Mouse (Mus musculus) large intestine, adult 2 months (tissue): ENCODE results near the gene Dip2b. TPM values are rescaled to one million over a fixed set of nuclear protein-coding genes. Genes with fewer than 3 reads are reported as not detected.

Experiments
- DNase-seq: peaks from one replicate; pipeline ENCODE4 v3.0.0-alpha.2; 2012; ENCODE audit warnings: low read depth, low spot score
- WGBS: fragments of 180-500 bp; shearing (Covaris S2); methylation state at CpG from one replicate; pipeline ENCODE4 v1.1.7; 2018; 5-methylcytosine and 5-hydroxymethylcytosine counted together
- polyA plus RNA-seq: library from polyadenylated mRNA; depleted of rRNA; stranded (reverse); fragments of >200 nt; gene quantifications from 2 replicates; pipeline ENCODE4 v1.2.3, GENCODE M21; 2012; rRNA removed

Gene Dip2b
- 5.8 and 9.4 TPM in 2 replicates for polyA plus RNA-seq

DNA sequence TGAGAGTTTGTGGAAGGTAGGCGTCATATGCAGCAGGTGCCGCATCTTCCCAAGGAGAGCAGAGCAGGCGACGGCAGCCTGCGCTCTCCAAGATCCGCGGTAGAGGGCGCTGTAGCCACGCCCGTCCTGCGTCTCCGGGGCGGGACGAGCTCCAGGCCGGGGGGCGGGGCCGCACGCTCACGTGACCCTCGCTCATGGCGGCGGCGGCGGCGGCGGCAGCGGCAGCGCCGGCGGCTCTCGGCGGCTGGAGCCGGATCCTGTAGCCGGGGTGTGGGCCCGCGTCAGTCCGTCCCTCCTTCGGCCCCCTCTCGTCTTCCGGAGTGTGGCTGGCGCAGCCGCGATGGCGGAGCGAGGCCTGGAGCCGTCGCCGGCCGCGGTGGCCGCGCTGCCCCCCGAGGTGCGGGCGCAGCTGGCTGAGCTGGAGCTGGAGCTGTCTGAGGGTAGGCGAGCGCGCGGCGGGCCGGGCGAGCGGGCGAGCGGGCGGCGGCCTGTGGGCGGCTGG, at the start of gene Dip2b:
Dip2b (plus strand) TSS at position 195 of the 502 bp plus-strand sequence.
- under 1% methylated on average over 68 of the region's 68 CpGs for WGBS

GRCm38 (mm10) chr15:99993100-99993499, 45.4 kb upstream of the Dip2b start:
- DNase-seq: no peak
- WGBS: 90% methylated on average over 1 of the region's 1 CpGs

More for the DNA sequence above, at the start of gene Dip2b:
- no peak for DNase-seq

DNA sequence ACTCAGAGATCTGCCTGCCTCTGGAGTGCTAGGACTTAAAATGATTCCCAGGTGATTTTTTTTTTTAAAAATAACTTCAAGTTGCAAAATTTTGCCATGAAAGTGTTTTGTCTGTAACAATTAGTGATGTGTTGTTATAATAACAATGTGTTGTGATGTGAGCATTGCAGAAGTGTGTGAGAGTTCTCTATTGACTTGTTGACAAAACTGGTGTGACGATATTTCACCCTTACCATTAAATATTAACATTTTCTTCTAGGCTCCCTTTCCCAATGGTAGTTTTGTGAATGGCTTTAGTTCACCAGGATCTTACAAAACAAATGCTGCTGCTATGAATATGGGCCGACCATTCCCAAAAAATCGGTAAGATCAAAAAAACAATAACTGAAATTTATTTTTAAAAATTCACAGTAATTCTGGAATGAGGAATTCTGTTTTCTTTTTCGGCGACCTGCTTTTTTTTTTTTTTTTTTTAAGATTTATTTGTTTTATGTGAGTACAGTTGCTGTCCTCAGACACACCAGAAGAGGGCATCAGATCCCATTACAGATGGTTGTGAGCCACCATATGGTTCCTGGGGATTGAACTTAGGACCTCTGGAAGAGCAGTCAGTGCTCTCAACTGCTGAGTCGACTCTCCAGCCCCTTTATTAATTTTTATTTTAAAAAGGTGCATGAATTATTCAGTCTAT, 41.2 kb upstream of the Dip2b start:
- DNase-seq: no peak
- WGBS: 89% methylated on average over 6 of the region's 6 CpGs

- 66% methylated on average over 1 of the region's 1 CpGs for WGBS
These were observed 39.1 kb upstream of the Dip2b start for GRCm38 (mm10) chr15:99999390-99999789.

GRCm38 (mm10) chr15:100004677-100005273, 33.7 kb upstream of the Dip2b start:
- no peak for DNase-seq
- WGBS: 82% methylated on average over 7 of the region's 7 CpGs

More at GRCm38 (mm10) chr15:99999390-99999789, 39.1 kb upstream of the Dip2b start:
- no peak for DNase-seq

DNA sequence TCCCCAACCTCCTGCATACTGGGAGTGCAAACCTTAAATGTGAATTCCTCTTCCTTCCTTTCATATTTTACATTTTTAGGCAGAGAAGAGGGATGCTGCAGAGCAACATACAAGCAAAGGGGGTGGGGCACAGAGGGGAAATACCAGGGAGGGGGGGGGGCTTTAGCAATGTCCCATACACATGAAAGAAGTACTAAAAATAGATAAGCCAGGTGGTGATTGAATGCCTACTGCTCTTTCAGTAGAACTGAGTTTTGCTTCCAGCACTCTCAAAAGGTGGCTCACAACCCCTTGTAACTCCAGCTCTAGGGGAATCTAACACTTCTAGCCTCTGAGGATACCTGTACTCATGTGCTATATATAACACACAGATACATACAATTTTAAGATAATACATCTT, 32.3 kb upstream of the Dip2b start:
- no peak for DNase-seq

DNA sequence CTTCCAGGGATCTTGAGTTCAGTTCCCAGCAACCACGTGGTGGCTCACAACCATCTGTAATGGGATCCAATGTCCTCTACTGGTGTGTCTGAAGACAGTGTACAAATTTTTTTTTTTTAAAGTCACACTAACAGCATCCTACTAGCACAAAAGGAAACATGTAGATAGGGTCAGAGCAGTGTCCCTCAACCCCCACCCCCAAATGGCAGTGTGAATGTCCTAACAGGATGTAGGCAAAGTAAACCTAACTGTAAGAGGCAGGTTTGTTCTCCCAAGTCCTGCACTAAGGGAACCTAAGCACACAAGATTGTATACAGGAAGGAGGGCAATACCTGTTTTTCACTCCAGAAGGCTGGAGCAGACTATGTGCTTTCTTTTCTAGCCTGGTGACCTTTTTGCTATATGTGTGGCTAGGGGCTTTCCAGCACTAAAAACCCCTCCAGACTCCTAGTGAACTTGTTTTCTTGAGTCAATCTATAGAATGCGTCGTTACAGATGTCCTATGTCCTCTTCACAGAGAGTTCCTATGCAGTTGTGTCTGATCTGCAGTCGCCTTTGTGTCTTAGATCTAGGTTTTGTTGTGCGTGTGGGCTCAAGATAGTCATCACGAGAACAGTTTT, 20.1 kb upstream of the Dip2b start:
- 85% methylated on average over 6 of the region's 6 CpGs for WGBS
- no peak for DNase-seq

- no peak for DNase-seq
- 97% methylated on average over 1 of the region's 1 CpGs for WGBS
These were observed 17.3 kb upstream of the Dip2b start for GRCm38 (mm10) chr15:100021175-100021574.

GRCm38 (mm10) chr15:100022923-100023322, 15.5 kb upstream of the Dip2b start:
- 12% methylated on average over 5 of the region's 5 CpGs for WGBS
- no peak for DNase-seq

DNA sequence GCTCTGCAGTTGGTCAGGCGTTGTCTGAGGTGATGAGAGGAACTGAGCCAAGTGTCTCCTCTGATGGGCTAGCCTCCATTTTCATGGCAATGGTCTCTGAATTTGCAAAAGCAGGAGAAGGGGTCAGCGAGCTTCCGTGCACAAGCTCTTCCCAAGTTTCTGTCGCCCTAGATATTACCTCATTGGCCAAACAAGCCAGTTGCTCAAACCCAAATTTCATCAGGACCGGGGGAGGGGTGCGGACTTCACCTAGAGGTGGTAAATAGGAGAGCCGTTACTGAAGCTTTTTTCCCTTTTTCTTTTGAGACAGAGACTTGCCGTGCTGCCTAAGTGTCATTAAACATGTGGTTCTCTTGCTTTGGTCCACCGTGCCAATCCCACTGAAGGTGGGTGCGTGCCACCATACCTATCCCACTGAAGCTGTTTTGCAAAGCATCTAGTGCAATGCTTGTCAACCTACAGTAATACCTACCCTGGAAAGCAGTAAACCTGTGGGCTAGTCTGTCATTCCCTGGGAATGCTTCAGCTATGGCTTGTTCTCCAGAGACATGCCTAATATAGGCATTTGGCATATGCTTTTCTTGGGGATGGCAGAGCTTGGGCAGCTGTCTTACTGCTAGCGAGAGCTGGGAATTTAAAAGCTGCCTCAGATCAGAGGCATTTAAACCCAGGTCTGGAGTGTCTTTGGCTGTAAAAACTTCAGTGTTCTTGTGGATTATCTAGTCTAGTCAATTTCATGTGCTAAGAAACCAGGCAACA, 13.2 kb upstream of the Dip2b start:
- DNase-seq: no peak
- WGBS: 76% methylated on average over 11 of the region's 11 CpGs

GRCm38 (mm10) chr15:100028133-100028532, 10.3 kb upstream of the Dip2b start:
- WGBS: 70% methylated on average over 2 of the region's 2 CpGs
- DNase-seq: no peak

GRCm38 (mm10) chr15:100029497-100029896, 9.0 kb upstream of the Dip2b start:
- WGBS: 27% methylated on average over 8 of the region's 8 CpGs
- DNase-seq: no peak

DNA sequence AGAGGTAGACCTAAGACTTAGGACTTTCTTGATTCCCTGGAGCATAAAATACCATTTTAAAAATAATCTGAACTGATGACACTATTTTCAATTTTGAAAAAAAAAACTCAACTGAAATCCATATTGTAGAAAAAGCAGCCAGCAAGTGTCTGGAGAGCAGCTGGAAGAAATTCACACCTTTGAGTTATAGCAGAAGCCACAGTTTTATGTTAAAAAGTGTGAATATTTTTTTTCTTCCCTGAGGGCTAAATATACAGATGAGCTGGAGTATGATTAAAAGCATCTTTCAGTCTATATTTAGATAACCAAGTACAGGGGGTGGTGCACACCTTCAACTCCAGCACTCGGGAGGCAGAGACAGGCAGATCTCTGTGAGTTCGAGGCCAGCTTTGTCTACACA, 8.6 kb upstream of the Dip2b start:
- WGBS: 89% methylated on average over 2 of the region's 2 CpGs

GRCm38 (mm10) chr15:100032546-100032945, 5.9 kb upstream of the Dip2b start:
- WGBS: 79% methylated on average over 3 of the region's 3 CpGs
- DNase-seq: no peak

More for the DNA sequence above, 8.6 kb upstream of the Dip2b start:
- DNase-seq: no peak

DNA sequence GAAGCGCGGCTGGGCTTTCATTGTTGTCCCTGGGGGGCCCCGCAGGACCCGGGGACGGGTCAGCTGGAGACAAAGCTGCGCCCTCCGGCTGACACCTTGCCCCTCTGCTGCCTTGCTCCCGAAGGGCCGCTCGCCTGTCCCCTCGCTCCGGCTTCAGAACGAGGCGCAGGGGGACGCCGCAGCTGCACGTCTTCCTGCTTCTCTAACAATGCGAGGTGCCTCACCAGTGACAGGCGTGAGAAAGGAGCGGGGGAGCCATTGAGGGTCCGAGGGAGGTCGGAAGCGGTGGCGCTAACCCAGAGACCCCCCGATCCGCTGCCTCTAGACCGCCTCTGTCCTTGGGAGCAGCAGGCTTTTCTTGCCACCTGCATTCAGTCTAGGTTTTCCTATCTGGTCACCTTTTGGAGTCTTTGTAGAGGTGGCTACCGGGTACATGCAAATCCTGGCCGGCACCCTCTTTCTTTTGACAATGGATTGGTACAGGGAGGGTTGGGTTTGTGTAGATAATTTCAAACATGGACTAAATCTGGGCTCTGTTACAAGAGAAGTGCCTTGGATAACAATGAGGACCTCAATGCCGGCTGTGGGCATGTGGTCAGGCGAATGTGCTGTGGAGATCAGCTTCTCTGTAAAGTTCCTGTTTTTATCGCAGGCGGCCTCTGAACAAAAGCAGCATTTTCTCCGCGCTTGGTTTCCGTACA, 687 bp downstream of the Dip2b start:
- DNase-seq: no peak
- 1% methylated on average over 36 of the region's 36 CpGs for WGBS

GRCm38 (mm10) chr15:100040541-100041266, 2.2 kb downstream of the Dip2b start:
- DNase-seq: no peak
- 52% methylated on average over 14 of the region's 14 CpGs for WGBS

DNA sequence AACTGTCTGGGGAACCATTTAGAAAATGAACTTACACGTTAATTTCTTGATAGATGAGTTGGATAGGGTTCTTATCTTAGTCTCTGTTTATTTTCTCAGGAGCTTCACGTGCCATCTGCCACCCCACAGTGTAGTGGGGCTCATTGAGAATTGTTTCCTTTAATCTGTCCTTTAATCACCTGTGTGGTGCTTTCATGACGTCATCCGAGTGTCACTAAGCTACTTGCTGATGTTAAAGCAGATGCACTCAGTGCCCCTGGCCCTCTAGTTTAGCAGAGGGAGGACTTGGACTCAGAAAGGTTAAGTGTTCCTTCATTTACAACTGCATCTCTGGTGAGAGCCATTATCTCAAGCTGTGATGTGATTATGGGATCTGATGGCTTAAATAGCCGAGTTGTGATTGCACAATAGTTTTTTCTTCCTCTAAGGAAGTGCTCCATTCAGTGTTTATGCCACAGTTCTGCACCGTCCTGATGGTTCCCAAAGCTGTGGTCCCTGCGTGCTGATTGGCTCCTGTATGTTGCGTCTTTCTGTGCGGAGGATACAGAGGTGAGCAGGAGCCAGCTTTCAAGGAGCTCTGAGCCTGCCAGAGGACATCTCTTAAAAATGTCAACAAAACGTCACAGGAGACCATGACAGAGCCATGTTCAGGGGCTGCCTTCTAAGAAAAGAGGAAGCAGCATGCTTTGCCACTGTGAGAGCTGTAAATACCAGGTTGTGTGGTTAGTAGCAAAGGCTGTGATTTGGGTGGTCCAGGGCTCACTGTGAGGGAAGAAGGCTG, 3.0 kb downstream of the Dip2b start:
- 16% methylated on average over 10 of the region's 10 CpGs for WGBS
- no peak for DNase-seq

DNA sequence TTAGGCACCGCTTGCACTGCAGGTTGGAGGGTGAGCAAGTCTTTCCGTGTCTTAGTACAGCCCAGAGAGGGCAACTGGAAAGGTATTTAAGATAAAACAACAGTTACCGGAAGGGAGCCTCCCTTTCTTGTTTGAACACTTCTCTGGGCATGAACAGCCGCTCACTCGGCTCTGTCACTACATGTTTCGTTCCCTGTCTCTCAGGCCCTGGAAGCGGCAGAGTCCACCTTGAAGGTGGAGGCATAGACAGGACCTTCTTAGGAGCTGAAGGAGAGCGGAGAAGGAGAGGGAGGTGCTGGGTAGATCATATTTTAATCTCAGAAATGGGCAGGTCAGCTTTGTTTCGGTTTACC, 3.6 kb downstream of the Dip2b start:
- no peak for DNase-seq
- 49% methylated on average over 9 of the region's 9 CpGs for WGBS
